Mouse (Mus musculus) hindbrain, embryonic 16.5 days (tissue): Measurements from ENCODE around the gene Wasf2. TPM values are rescaled to one million over a fixed set of nuclear protein-coding genes. Genes with fewer than 3 reads are reported as not detected.

ENCODE experiments used
- ATAC-seq: fragments of 200-750 bp; cut with Nextera tagmentation; 2 replicates; pipeline ENCODE4 v1.8.0; 2017; ENCODE audit warnings: moderate TSS enrichment, moderate library complexity
- H3K27ac ChIP-seq: fragments of 300-500 bp; sonication (generic); 2 replicates; pipeline ENCODE4 v1.5.1; 2014; ENCODE audit warnings: low read depth, mild to moderate bottlenecking, control low read depth, low read length, moderate library complexity
- H3K27me3 ChIP-seq: fragments of 300-500 bp; sonication (generic); replicated peaks from 2 replicates; pipeline ENCODE4 v1.6.1; 2014; ENCODE audit warnings: low read length; ENCODE audit not compliant: control insufficient read depth, insufficient read depth
- H3K36me3 ChIP-seq: fragments of 300-500 bp; sonication (generic); 2 replicates; pipeline ENCODE4 v1.6.1; 2014; ENCODE audit warnings: mild to moderate bottlenecking, low read length, moderate library complexity, mixed read lengths; ENCODE audit not compliant: control insufficient read depth, insufficient read depth
- H3K4me1 ChIP-seq: fragments of 300-500 bp; sonication (generic); 2 replicates; pipeline ENCODE4 v1.6.1; 2014; ENCODE audit warnings: low read depth, low read length; ENCODE audit not compliant: control insufficient read depth, insufficient read depth
- H3K4me2 ChIP-seq: fragments of 300-500 bp; sonication (generic); 2 replicates; pipeline ENCODE4 v1.6.1; 2014; ENCODE audit warnings: mild to moderate bottlenecking, low read length, control low read depth, moderate library complexity
- H3K4me3 ChIP-seq: fragments of 300-500 bp; sonication (generic); 2 replicates; pipeline ENCODE4 v1.5.1; 2014; ENCODE audit warnings: mild to moderate bottlenecking, low read length, control low read depth, moderate library complexity
- H3K9ac ChIP-seq: fragments of 300-500 bp; sonication (generic); 2 replicates; pipeline ENCODE4 v1.6.1; 2014; ENCODE audit warnings: low read depth, mild to moderate bottlenecking, control low read depth, low read length, moderate library complexity
- H3K9me3 ChIP-seq: fragments of 300-500 bp; sonication (generic); 2 replicates; pipeline ENCODE4 v1.6.1; 2014; ENCODE audit warnings: mild to moderate bottlenecking, low read length, moderate library complexity; ENCODE audit not compliant: control insufficient read depth
- WGBS: fragments of 180-500 bp; shearing (Covaris S2); extraction: QIAGEN DNeasy Blood & Tissue Kit; methylation state at CpG from one replicate; pipeline ENCODE4 v1.1.7; 2014; 5-methylcytosine and 5-hydroxymethylcytosine counted together
- polyA plus RNA-seq: library from polyadenylated mRNA; unstranded; fragments of >200 nt; fragmentation: Nextera tagmentation; extraction: Ambion mirVana; gene quantifications from 2 replicates; pipeline ENCODE4 v1.2.1, GENCODE M21; 2015

The Wasf2 gene
- polyA plus RNA-seq, 1 experiment from 2014 or later, result 23.2 TPM

DNA sequence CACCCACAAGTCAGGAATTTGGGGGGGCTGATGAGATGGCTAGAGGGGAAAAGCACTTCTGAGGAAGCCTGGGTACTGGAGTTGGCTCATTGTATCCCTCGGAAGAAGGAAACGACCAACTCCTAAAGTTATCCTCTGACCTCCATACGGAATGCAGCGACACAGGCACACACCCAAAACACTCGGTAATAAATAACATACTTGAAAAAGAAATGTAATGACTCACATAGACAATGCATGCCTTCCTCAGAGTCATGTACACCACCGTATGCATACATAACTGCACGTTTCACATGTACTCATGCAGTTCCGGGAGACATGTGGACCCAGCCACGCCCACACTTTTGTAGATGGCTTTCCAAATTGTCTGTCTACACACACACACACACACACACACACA lies 41.0 kb upstream of the Wasf2 start:
- Histone ChIP-seq H3K4me1 (peaks cover 72% of the 10 kb centered on the region), H3K9me3 (no peaks in the 10 kb centered on the region), H3K9ac (no peak overlapping the region), H3K27ac (no peak overlapping the region), H3K4me3 (no peak overlapping the region), H3K27me3 (no peaks in the 10 kb centered on the region), H3K4me2 (no peak overlapping the region), H3K36me3 (no peaks in the 10 kb centered on the region)
- ATAC-seq, result no peak
- WGBS, result 78% methylated on average over 9 of the region's 9 CpGs

DNA sequence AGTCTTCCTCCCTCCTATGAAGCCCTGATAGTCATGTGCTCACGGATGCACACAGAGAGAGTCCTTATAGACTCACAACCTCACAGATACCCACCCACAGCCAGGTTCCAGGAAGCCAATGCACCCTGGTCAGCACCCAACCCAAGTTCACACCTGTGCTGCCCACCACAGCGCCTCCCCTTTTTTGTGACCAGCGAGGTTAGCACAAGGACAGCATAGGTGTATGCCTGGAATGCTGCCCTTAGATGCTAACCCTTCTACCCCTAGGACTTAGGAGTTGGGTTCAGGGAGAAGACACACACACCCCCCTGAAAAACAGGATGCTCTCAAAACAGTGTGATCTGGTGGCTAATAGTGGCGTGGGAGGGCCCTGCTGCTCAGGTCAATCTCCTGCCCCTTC lies 40.5 kb upstream of the Wasf2 start:
- no peaks in the 10 kb centered on the region for H3K36me3 ChIP-seq
- peak overlapping the region; percentile 69 for H3K27ac ChIP-seq
- H3K9ac ChIP-seq, result peak overlapping the region; percentile 49
- no peak overlapping the region for H3K4me3 ChIP-seq
- peaks cover 72% of the 10 kb centered on the region for H3K4me1 ChIP-seq
- 79% methylated on average over 4 of the region's 4 CpGs for WGBS
- H3K27me3 ChIP-seq, result no peaks in the 10 kb centered on the region
- no peak overlapping the region for H3K4me2 ChIP-seq
- ATAC-seq, result no peak
- no peaks in the 10 kb centered on the region for H3K9me3 ChIP-seq

- H3K36me3 ChIP-seq, result no peaks in the 10 kb centered on the region
- H3K27me3 ChIP-seq, result no peaks in the 10 kb centered on the region
- H3K27ac ChIP-seq, result peak overlapping the region; percentile 69
- H3K4me2 ChIP-seq, result peak overlapping the region; percentile 22; the same call in 1 of the 2 replicates
- H3K9ac ChIP-seq, result peak overlapping the region; percentile 49
- ATAC-seq, result peak; percentile 7; the same call in 1 of the 2 replicates
- 24% methylated on average over 8 of the region's 8 CpGs for WGBS
- H3K9me3 ChIP-seq, result no peaks in the 10 kb centered on the region
- no peak overlapping the region for H3K4me3 ChIP-seq
- peaks cover 72% of the 10 kb centered on the region for H3K4me1 ChIP-seq
Measured at GRCm38 (mm10) chr4:133090276-133090719, 40.0 kb upstream of the Wasf2 start.

- ATAC-seq, result peak; percentile 24; the same call in 1 of the 2 replicates
- Histone ChIP-seq H3K27me3 (no peaks in the 10 kb centered on the region), H3K9me3 (no peaks in the 10 kb centered on the region), H3K36me3 (no peaks in the 10 kb centered on the region), H3K4me1 (peaks cover 71% of the 10 kb centered on the region), H3K4me2 (peak overlapping the region; percentile 22), H3K9ac (peak overlapping the region; percentile 49), H3K4me3 (no peak overlapping the region), H3K27ac (peak overlapping the region; percentile 69)
- whole genome bisulfite sequencing, result 23% methylated on average over 18 of the region's 18 CpGs
Measured at GRCm38 (mm10) chr4:133090720-133091458, 39.4 kb upstream of the Wasf2 start.

DNA sequence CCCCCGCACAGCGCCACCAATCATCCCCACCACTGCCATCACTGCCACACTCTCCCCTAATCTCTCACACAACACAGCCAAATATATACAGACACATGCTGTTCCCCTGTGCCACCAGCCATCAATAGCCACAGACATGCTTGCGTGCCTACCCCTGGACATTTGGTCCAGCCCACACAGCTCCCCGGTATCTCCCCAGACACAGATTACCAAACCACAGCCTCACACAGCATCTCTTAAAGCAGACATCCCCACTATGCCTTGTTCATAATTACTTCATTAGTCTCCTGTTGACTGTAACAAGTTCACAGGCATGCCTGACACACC lies 38.9 kb upstream of the Wasf2 start:
- Histone ChIP-seq H3K27me3 (no peaks in the 10 kb centered on the region), H3K4me3 (no peak overlapping the region), H3K9me3 (no peaks in the 10 kb centered on the region), H3K27ac (peak overlapping the region; percentile 69), H3K9ac (no peak overlapping the region), H3K4me2 (peak overlapping the region; percentile 22; the same call in 1 of the 2 replicates), H3K36me3 (no peaks in the 10 kb centered on the region), H3K4me1 (peaks cover 66% of the 10 kb centered on the region)
- WGBS, result 66% methylated on average over 4 of the region's 4 CpGs
- no peak for ATAC-seq

DNA sequence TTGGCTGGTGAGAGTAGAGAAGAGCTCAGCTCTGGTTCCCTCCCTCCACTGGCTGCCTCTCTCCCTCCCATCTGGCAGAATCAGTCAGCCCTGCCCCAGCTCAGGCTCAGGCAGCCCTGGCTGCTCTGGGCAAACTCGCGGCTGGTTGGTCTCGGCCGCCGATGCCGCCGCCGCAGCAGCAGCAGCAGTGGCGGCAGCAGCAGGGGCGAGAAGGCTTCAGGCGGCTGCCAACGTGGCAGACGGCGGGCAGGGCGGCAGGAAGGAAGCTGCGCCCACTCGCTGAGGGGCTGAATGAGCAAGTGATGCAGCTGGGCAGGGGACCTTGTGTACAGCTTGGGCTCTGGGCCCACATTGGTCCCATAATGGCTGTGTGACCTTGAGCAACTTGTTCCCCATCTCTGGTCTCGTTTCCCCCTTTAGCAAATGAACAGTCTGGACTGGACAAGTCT lies 37.8 kb upstream of the Wasf2 start:
- no peaks in the 10 kb centered on the region for H3K9me3 ChIP-seq
- peak overlapping the region; percentile 43 for H3K4me2 ChIP-seq
- peak overlapping the region; percentile 6; the same call in 1 of the 2 replicates for H3K4me3 ChIP-seq
- ATAC-seq, result peak; percentile 57
- H3K4me1 ChIP-seq, result peaks cover 63% of the 10 kb centered on the region
- peak overlapping the region; percentile 87 for H3K27ac ChIP-seq
- peak overlapping the region; percentile 61 for H3K9ac ChIP-seq
- WGBS, result 1% methylated on average over 18 of the region's 18 CpGs
- no peaks in the 10 kb centered on the region for H3K27me3 ChIP-seq
- no peaks in the 10 kb centered on the region for H3K36me3 ChIP-seq

GRCm38 (mm10) chr4:133093056-133093455 lies 37.2 kb upstream of the Wasf2 start:
- H3K4me2 ChIP-seq, result no peak overlapping the region
- peak overlapping the region; percentile 87 for H3K27ac ChIP-seq
- no peak for ATAC-seq
- no peaks in the 10 kb centered on the region for H3K9me3 ChIP-seq
- no peak overlapping the region for H3K9ac ChIP-seq
- WGBS, result 60% methylated on average over 6 of the region's 6 CpGs
- H3K4me3 ChIP-seq, result no peak overlapping the region
- H3K27me3 ChIP-seq, result no peaks in the 10 kb centered on the region
- H3K4me1 ChIP-seq, result peaks cover 57% of the 10 kb centered on the region
- no peaks in the 10 kb centered on the region for H3K36me3 ChIP-seq

- no peak overlapping the region for H3K4me2 ChIP-seq
- peak overlapping the region; percentile 66 for H3K27ac ChIP-seq
- no peak for ATAC-seq
- no peaks in the 10 kb centered on the region for H3K36me3 ChIP-seq
- WGBS, result 12% methylated on average over 6 of the region's 6 CpGs
- no peaks in the 10 kb centered on the region for H3K9me3 ChIP-seq
- H3K4me3 ChIP-seq, result no peak overlapping the region
- H3K4me1 ChIP-seq, result peaks cover 57% of the 10 kb centered on the region
- H3K9ac ChIP-seq, result peak overlapping the region; percentile 33
- no peaks in the 10 kb centered on the region for H3K27me3 ChIP-seq
Measured at GRCm38 (mm10) chr4:133093481-133094033, 36.7 kb upstream of the Wasf2 start.

DNA sequence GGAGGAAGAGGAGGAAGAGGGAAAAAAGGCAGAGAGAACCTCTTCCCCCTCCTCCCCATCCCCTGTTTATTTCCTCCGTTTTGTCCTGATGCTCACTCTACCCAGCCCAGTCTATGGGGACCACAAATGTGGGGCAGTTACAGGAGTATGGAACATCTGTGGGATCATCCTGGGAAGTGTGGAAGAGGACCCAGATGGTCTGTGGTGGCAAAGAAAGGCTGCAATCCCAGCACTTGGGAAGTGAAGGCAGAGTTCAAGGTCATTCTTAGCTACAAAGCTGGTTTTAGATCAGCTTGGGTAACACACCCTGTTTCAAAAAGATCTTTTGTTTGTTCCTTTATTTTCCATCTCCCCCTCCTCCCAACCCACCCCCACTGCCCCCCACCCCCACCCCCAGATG lies 36.0 kb upstream of the Wasf2 start:
- ATAC-seq, result no peak
- Histone ChIP-seq H3K4me1 (peaks cover 57% of the 10 kb centered on the region), H3K4me2 (no peak overlapping the region), H3K27ac (peak overlapping the region; percentile 88; the same call in 1 of the 2 replicates), H3K27me3 (no peaks in the 10 kb centered on the region), H3K9ac (no peak overlapping the region), H3K4me3 (no peak overlapping the region), H3K36me3 (no peaks in the 10 kb centered on the region), H3K9me3 (no peaks in the 10 kb centered on the region)
- WGBS, result 8% methylated on average over 1 of the region's 1 CpGs
